Mouse (Mus musculus) heart, postnatal 0 days (tissue): Measurements from ENCODE around the gene Crb3.

Source experiments
- CTCF ChIP-seq: IDR thresholded peaks from 2 replicates; pipeline ENCODE4 v1.5.1; 2016; ENCODE audit warnings: antibody characterized with exemption, control low read depth, low read depth
- EP300 ChIP-seq: IDR thresholded peaks from 2 replicates; pipeline ENCODE4 v1.6.1; 2016; ENCODE audit warnings: antibody characterized with exemption, low read depth

GRCm38 (mm10) chr17:57056246-57056645, 2.7 kb upstream of the Crb3 start:
- TF ChIP-seq CTCF (no peak), EP300 (no peak)
